Mouse (Mus musculus): ENCODE measurements at regions not wholly inside any gene's neighbourhood (a gene's known extent, or its start where the extent isn't known, plus 50 kb on each side); places are given as distances from the start of the nearest gene placed in this dataset.

GRCm38 (mm10) chr2:51342421-51342820 lies 193.5 kb upstream of the Rnd3 start:
- DNase-seq (ENCODE audit: low spot score in 2 of 2) = no peak

GRCm38 (mm10) chr2:51334437-51334836 lies 185.5 kb upstream of the Rnd3 start:
- peak in 1 of 2 experiments; percentile 2 for DNase-seq (ENCODE audit: low spot score in 2 of 2)

GRCm38 (mm10) chr2:51327081-51327480 lies 178.2 kb upstream of the Rnd3 start:
- DNase-seq (ENCODE audit: low spot score in 2 of 2) = no peak

- DNase-seq (ENCODE audit: low spot score in 2 of 2) = no peak
Measured at GRCm38 (mm10) chr2:51321676-51322075, 172.8 kb upstream of the Rnd3 start.

GRCm38 (mm10) chr2:51316452-51316851 lies 167.5 kb upstream of the Rnd3 start:
- DNase-seq (ENCODE audit: low spot score in 2 of 2) = no peak

GRCm38 (mm10) chr2:51313414-51313813 lies 164.5 kb upstream of the Rnd3 start:
- DNase-seq (ENCODE audit: low spot score in 2 of 2) = no peak

GRCm38 (mm10) chr2:51306257-51306656 lies 157.3 kb upstream of the Rnd3 start:
- DNase-seq (ENCODE audit: low spot score in 2 of 2) = no peak

GRCm38 (mm10) chr2:51305411-51305810 lies 156.5 kb upstream of the Rnd3 start:
- DNase-seq (ENCODE audit: low spot score in 2 of 2) = no peak

- DNase-seq (ENCODE audit: low spot score in 2 of 2) = no peak
Measured at GRCm38 (mm10) chr2:51304694-51305093, 155.8 kb upstream of the Rnd3 start.

- no peak for DNase-seq (ENCODE audit: low spot score in 2 of 2)
Measured at GRCm38 (mm10) chr2:51290659-51291260, 141.8 kb upstream of the Rnd3 start.

- no peak for DNase-seq (ENCODE audit: low spot score in 2 of 2)
Measured at GRCm38 (mm10) chr2:51288678-51289077, 139.8 kb upstream of the Rnd3 start.

GRCm38 (mm10) chr2:51285632-51286031 lies 136.7 kb upstream of the Rnd3 start:
- no peak for DNase-seq (ENCODE audit: low spot score in 2 of 2)

- peak; percentile 6 to 14 for DNase-seq (ENCODE audit: low spot score in 2 of 2)
Measured at GRCm38 (mm10) chr2:51284781-51285225, 135.9 kb upstream of the Rnd3 start.

GRCm38 (mm10) chr2:51279396-51280045 lies 130.6 kb upstream of the Rnd3 start:
- no peak for DNase-seq (ENCODE audit: low spot score in 2 of 2)

GRCm38 (mm10) chr2:51278824-51279223 lies 129.9 kb upstream of the Rnd3 start:
- DNase-seq (ENCODE audit: low spot score in 2 of 2) = no peak

GRCm38 (mm10) chr2:51278356-51278755 lies 129.4 kb upstream of the Rnd3 start:
- DNase-seq (ENCODE audit: low spot score in 2 of 2) = no peak

- no peak for DNase-seq (ENCODE audit: low spot score in 2 of 2)
Measured at GRCm38 (mm10) chr2:51276591-51276990, 127.7 kb upstream of the Rnd3 start.

- no peak for DNase-seq (ENCODE audit: low spot score in 2 of 2)
Measured at GRCm38 (mm10) chr2:51273300-51273699, 124.4 kb upstream of the Rnd3 start.

GRCm38 (mm10) chr2:51268532-51268931 lies 119.6 kb upstream of the Rnd3 start:
- DNase-seq (ENCODE audit: low spot score in 2 of 2) = no peak

GRCm38 (mm10) chr2:51267662-51268061 lies 118.8 kb upstream of the Rnd3 start:
- no peak for DNase-seq (ENCODE audit: low spot score in 2 of 2)

GRCm38 (mm10) chr2:51262506-51262905 lies 113.6 kb upstream of the Rnd3 start:
- no peak for DNase-seq (ENCODE audit: low spot score in 2 of 2)

GRCm38 (mm10) chr2:51250798-51251197 lies 101.9 kb upstream of the Rnd3 start:
- DNase-seq (ENCODE audit: low spot score in 2 of 2) = no peak

- DNase-seq (ENCODE audit: low spot score in 2 of 2) = no peak
Measured at GRCm38 (mm10) chr2:51241573-51241972, 92.7 kb upstream of the Rnd3 start.

Data from layer of hippocampus, adult 8-10 months (tissue).